Mouse (Mus musculus): ENCODE results near the gene Cdkn2aip.

Cdkn2aip gene

GRCm38 (mm10) chr8:47713761-47714745 is at the start of gene Cdkn2aip:
Gene Cdkn2aip (minus strand): TSS chr8:47713932.
- peak; percentile 70 for DNase-seq (ENCODE audit: low spot score)

DNA sequence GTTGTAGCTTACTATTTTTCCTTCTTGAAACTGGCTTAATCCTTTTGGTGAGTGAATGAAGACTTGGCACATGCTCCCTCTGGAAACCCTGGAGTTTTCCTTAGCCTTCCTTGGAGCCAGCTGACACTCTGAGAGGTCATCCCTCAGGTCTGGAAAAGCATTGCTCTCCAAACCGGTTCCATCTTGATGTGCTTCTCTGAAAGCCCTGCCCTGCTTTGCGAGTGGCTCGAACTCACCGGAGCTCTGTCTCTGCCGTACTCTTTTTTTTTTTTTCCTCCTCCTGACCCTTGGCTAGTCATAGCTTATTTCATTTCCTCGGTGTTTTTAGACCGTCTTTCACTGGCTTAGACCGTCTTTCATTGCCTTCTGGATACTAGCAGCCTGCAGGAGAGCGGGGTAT is 49.5 kb upstream of the Cdkn2aip start:
- no peak for DNase-seq (ENCODE audit: low spot score)

DNA sequence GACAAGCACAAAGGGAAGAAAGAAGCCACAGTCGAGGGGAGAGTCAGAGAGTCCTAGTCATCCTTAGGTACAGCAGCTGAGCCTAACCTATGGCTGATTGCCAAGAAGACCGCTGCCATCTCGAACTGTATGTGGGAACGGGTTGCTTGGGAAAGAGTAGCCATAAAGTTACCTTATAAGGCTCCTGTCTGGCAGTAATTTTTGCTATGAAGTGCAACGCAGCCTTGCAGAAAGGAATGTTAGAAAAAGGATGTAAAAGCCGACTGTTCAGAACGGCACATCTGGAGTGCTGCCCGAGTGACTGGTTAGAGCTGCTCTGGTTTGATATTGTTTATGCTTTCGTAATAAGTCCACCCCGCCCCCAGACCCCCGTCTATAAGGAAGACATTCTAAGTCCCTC is 47.0 kb upstream of the Cdkn2aip start:
- DNase-seq (ENCODE audit: low spot score): no peak

- DNase-seq (ENCODE audit: low spot score): no peak
Measured at GRCm38 (mm10) chr8:47760186-47760585, 46.5 kb upstream of the Cdkn2aip start.

- no peak for DNase-seq (ENCODE audit: low spot score)
Measured at GRCm38 (mm10) chr8:47753121-47753520, 39.4 kb upstream of the Cdkn2aip start.

DNA sequence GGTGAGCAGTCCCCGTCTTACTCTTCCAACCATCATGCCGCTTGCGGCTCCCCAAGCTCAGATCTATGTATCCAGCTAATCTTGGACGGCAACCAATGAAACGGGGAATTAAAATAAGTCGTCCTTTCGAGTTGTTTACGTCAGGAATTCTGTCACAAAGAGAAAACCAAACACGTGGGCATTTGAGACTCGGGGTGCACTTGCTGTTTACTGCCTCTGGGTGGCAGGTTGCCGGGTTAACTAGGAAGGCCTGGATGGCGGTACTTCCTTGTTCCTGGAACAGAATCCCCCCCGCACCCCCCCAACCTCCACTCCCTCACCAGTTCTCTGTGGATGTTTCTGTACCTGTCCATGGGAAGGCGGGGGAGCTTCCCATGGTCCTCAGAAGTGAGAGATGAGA is 36.4 kb upstream of the Cdkn2aip start:
- no peak for DNase-seq (ENCODE audit: low spot score)

- DNase-seq (ENCODE audit: low spot score): no peak
Measured at GRCm38 (mm10) chr8:47749491-47749890, 35.8 kb upstream of the Cdkn2aip start.

- DNase-seq (ENCODE audit: low spot score): no peak
Measured at GRCm38 (mm10) chr8:47746304-47746703, 32.6 kb upstream of the Cdkn2aip start.

GRCm38 (mm10) chr8:47745848-47746247 is 32.1 kb upstream of the Cdkn2aip start:
- no peak for DNase-seq (ENCODE audit: low spot score)

GRCm38 (mm10) chr8:47744803-47745202 is 31.1 kb upstream of the Cdkn2aip start:
- DNase-seq (ENCODE audit: low spot score): no peak

GRCm38 (mm10) chr8:47743419-47743818 is 29.7 kb upstream of the Cdkn2aip start:
- DNase-seq (ENCODE audit: low spot score): peak; percentile 88

DNA sequence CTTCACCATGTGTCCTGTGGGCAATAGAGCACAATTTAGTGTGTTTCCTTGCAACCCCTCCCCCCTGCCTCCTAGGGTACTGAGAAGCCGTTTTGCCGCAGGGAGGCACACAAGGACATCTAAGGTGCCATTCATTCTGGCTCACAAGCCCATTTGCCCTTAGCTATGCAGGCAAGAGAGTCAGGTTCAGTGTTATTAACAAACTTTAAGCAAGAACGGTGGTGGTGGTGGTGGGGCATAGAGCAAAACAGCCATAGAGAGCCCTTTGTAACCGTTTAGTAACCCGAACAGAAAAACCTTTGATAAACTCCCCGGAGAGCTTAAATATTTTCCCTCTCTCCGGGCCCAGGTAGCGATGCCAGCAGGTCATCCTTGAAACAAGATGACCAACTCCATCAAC is 29.3 kb upstream of the Cdkn2aip start:
- no peak for DNase-seq (ENCODE audit: low spot score)

DNA sequence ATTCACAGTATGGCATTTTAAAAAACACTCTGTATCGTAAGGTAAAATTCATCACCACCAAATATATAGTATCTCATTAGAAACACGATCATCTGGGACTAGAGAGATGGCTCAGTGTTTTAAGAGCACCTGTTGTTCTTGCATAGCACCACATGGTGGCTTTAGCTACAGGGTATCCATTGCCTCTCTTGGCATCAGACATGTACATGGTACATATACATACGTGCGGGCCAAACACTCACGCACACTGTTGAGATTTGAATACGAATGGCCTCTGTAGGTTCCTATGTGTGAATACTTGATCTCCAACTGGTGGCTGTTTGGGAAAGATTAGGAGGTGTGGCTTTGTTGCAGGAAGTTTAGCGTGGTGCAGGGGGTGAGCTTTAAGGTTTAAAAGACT is 28.6 kb upstream of the Cdkn2aip start:
- DNase-seq (ENCODE audit: low spot score): no peak

DNA sequence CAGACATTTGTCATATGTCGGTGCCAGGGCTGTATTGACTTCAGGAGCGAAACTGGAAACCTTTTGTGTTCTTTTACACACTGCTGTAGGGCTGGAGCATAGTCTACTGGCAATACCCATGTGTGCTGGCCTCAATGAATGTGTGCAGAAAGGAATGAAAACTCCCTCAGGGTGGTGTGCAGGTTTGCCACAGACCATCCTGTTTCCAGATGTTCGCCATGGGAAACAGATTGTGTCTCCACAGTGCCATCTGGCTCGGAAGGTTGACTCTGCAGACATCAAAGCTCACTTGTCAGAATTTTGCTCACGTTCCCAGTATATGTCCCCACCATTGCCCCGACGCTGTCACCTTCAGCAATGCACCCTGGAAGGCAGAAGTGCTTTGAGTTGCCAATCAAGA is 23.4 kb upstream of the Cdkn2aip start:
- no peak for DNase-seq (ENCODE audit: low spot score)

GRCm38 (mm10) chr8:47729324-47729723 is 15.6 kb upstream of the Cdkn2aip start:
- DNase-seq (ENCODE audit: low spot score): no peak

DNA sequence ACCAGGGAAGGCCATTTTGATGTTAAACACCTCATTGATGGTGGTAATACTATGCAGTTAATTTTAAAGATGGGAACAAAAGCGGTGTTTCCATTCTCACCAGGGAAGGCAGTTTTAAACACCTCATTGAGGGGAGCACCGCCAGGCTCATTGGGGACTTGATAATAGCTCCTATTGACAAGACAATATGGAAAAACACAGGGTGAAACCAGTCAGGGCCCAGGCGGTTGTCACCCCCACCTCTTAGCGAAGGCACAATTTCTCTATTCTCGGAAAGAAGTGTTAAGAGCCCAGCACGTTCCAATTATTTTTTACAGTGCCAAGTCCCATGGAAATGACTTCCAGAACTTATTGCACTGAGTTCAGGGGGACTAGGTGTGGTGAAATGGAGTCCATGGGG is 13.2 kb upstream of the Cdkn2aip start:
- DNase-seq (ENCODE audit: low spot score): no peak

- no peak for DNase-seq (ENCODE audit: low spot score)
Measured at GRCm38 (mm10) chr8:47721609-47722008, 7.9 kb upstream of the Cdkn2aip start.

DNA sequence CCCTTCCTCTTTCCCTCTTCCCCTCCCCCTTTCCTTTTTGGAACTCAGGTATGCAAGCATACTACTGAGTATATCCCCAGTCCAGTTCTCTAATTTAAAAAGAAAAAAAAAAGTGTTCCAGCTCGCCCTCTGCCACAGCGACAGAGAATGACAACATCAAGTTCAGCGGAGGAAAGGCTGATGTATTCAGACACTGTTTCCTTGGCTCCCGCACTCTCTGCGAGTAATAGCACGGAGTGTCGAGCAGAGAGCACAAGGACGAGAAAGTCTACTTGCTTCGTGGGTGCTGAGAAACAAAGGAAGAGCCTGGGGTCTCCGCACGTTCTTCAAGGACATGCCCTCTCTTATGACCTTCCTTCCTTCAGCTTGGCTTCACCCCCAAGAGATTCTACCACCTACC is 4.9 kb upstream of the Cdkn2aip start:
- DNase-seq (ENCODE audit: low spot score): no peak

- no peak for DNase-seq (ENCODE audit: low spot score)
Measured at GRCm38 (mm10) chr8:47713171-47713663, 515 bp downstream of the Cdkn2aip start.

DNA sequence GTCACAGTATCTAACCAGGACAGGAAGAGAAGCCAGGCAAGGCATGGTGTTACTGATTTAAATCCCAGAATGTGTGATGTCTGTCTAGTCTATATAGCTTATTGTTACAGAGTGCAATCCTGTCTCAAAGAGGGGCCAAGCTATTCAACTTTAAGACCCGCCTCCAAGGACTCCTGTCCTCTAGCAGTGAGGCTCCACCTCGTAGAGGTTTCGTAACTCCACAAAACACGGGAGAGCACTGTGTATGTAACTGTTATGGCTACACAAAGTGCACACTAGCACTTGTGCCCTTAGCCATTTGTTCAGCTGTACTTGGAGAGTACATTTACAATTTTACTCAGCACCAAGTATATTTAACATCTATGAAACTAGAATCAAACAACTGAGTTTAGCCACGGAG is 5.6 kb downstream of the Cdkn2aip start:
- DNase-seq (ENCODE audit: low spot score): no peak

GRCm38 (mm10) chr8:47706746-47707145 is 7.0 kb downstream of the Cdkn2aip start:
- DNase-seq (ENCODE audit: low spot score): no peak

DNA sequence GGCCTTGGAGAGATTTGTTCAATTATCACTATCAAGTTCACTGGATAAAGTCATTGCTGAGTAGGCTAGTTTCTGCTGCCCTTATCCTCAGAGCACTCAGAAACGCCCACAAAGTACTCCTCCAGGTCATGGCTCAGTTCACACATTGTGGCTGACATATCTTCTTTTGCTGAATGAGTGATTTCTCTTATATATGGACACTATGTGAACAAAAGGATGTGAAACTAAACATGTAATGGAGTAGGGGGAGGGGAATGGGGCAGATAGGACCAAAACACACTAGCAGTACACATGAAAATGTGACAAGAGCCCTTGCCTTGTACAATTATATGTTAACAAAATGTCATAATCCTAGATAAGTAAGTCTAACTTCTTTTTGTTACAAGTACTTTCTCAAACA is 11.4 kb downstream of the Cdkn2aip start:
- DNase-seq (ENCODE audit: low spot score): no peak

DNA sequence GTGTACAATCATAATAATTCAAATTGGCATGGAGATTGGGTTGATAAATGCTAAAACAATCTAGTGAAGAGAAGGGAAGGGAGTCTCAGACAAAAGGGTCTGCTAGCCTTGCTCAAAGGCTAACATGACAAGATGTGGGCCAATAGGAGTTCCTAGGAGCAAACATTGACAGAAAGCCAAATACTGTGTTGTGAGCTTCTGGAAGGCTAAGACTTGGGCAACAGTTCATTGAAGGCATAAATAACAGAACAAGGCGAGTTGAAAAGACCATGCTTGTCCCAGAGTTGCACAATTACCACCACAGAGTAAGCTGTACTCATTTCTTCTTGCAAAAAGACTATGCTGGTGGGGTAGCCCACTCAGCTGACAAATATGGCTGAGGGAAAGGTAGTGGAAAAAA is 16.0 kb downstream of the Cdkn2aip start:
- no peak for DNase-seq (ENCODE audit: low spot score)
